Mouse (Mus musculus): ENCODE measurements around the gene Wfdc9. TPM values are rescaled to one million over a fixed set of nuclear protein-coding genes. Genes with fewer than 3 reads are reported as not detected.
A peak's percentile ranks its signal among the peaks of the same experiment; 100 is the strongest.

Gene Wfdc9
- polyA plus RNA-seq (2015; fragmentation: Nextera tagmentation; extraction: Ambion mirVana) = not detected in 2 replicates

GRCm38 (mm10) chr2:164656483-164656882 is at the start of gene Wfdc9:
TSS of gene Wfdc9 (minus strand) at chr2:164656583.
- H3K9me3 ChIP-seq = no peaks in the 10 kb centered on the region
- ATAC-seq (ENCODE audit: borderline replicate concordance, extremely low read depth, low FRiP score, low TSS enrichment) = no peak
- no peak within 1 kb of the TSS for H3K4me3 ChIP-seq
- H3K27me3 ChIP-seq = no peaks in the 10 kb centered on the region
- 65% methylated on average over 9 of the region's 9 CpGs for WGBS
- H3K4me1 ChIP-seq = no peaks in the 10 kb centered on the region
- no peak within 1 kb of the TSS for H3K4me2 ChIP-seq
- no peak within 1 kb of the TSS for H3K27ac ChIP-seq
- H3K9ac ChIP-seq = no peak within 1 kb of the TSS
- H3K36me3 ChIP-seq = no peaks in the 10 kb centered on the region

- no peaks in the 10 kb centered on the region for H3K36me3 ChIP-seq
- no peak overlapping the region for H3K4me2 ChIP-seq
- 87% methylated on average over 14 of the region's 14 CpGs for WGBS
- no peak overlapping the region for H3K9ac ChIP-seq
- H3K4me1 ChIP-seq = no peaks in the 10 kb centered on the region
- H3K4me3 ChIP-seq = no peak overlapping the region
- H3K27me3 ChIP-seq = no peaks in the 10 kb centered on the region
- ATAC-seq (ENCODE audit: borderline replicate concordance, extremely low read depth, low FRiP score, low TSS enrichment) = no peak
- H3K27ac ChIP-seq = no peak overlapping the region
- H3K9me3 ChIP-seq = no peaks in the 10 kb centered on the region
These were observed 49.6 kb upstream of the Wfdc9 start for GRCm38 (mm10) chr2:164705991-164706390.

- 87% methylated on average over 6 of the region's 6 CpGs for WGBS
These were observed 48.9 kb upstream of the Wfdc9 start for GRCm38 (mm10) chr2:164705328-164705727.

GRCm38 (mm10) chr2:164704235-164704634 is 47.9 kb upstream of the Wfdc9 start:
- H3K4me2 ChIP-seq = no peak overlapping the region
- no peak for ATAC-seq (ENCODE audit: borderline replicate concordance, extremely low read depth, low FRiP score, low TSS enrichment)
- H3K27ac ChIP-seq = no peak overlapping the region
- H3K4me1 ChIP-seq = no peaks in the 10 kb centered on the region
- WGBS = 71% methylated on average over 5 of the region's 5 CpGs
- H3K9me3 ChIP-seq = no peaks in the 10 kb centered on the region
- H3K9ac ChIP-seq = no peak overlapping the region
- H3K36me3 ChIP-seq = no peaks in the 10 kb centered on the region
- H3K27me3 ChIP-seq = no peaks in the 10 kb centered on the region
- H3K4me3 ChIP-seq = no peak overlapping the region

More at GRCm38 (mm10) chr2:164705328-164705727, 48.9 kb upstream of the Wfdc9 start:
- H3K4me2 ChIP-seq = no peak overlapping the region
- no peaks in the 10 kb centered on the region for H3K27me3 ChIP-seq
- H3K27ac ChIP-seq = no peak overlapping the region
- ATAC-seq (ENCODE audit: borderline replicate concordance, extremely low read depth, low FRiP score, low TSS enrichment) = no peak
- H3K4me3 ChIP-seq = no peak overlapping the region
- H3K4me1 ChIP-seq = no peaks in the 10 kb centered on the region
- H3K9me3 ChIP-seq = no peaks in the 10 kb centered on the region
- H3K9ac ChIP-seq = no peak overlapping the region
- no peaks in the 10 kb centered on the region for H3K36me3 ChIP-seq

GRCm38 (mm10) chr2:164701761-164702160 is 45.4 kb upstream of the Wfdc9 start:
- Histone ChIP-seq H3K9me3 (no peaks in the 10 kb centered on the region), H3K9ac (no peak overlapping the region), H3K4me3 (no peak overlapping the region), H3K27me3 (no peaks in the 10 kb centered on the region), H3K36me3 (no peaks in the 10 kb centered on the region), H3K27ac (no peak overlapping the region), H3K4me1 (no peaks in the 10 kb centered on the region), H3K4me2 (no peak overlapping the region)
- ATAC-seq (ENCODE audit: borderline replicate concordance, extremely low read depth, low FRiP score, low TSS enrichment) = no peak
- WGBS = 83% methylated on average over 5 of the region's 5 CpGs

GRCm38 (mm10) chr2:164700959-164701358 is 44.6 kb upstream of the Wfdc9 start:
- H3K27me3 ChIP-seq = no peaks in the 10 kb centered on the region
- H3K4me3 ChIP-seq = no peak overlapping the region
- no peaks in the 10 kb centered on the region for H3K36me3 ChIP-seq
- no peaks in the 10 kb centered on the region for H3K4me1 ChIP-seq
- no peak for ATAC-seq (ENCODE audit: borderline replicate concordance, extremely low read depth, low FRiP score, low TSS enrichment)
- no peak overlapping the region for H3K27ac ChIP-seq
- no peak overlapping the region for H3K4me2 ChIP-seq
- 65% methylated on average over 5 of the region's 5 CpGs for WGBS
- H3K9me3 ChIP-seq = no peaks in the 10 kb centered on the region
- no peak overlapping the region for H3K9ac ChIP-seq

GRCm38 (mm10) chr2:164698201-164698600 is 41.8 kb upstream of the Wfdc9 start, which contains the start of gene Spint4:
TSS of gene Spint4 (plus strand) at chr2:164698501.
- Histone ChIP-seq H3K4me1 (no peaks in the 10 kb centered on the region), H3K9me3 (no peaks in the 10 kb centered on the region), H3K27ac (no peak within 1 kb of the TSS), H3K4me2 (no peak within 1 kb of the TSS), H3K9ac (no peak within 1 kb of the TSS), H3K4me3 (no peak within 1 kb of the TSS), H3K36me3 (no peaks in the 10 kb centered on the region), H3K27me3 (no peaks in the 10 kb centered on the region)
- ATAC-seq (ENCODE audit: borderline replicate concordance, extremely low read depth, low FRiP score, low TSS enrichment) = no peak
- WGBS = 70% methylated on average over 4 of the region's 4 CpGs

- H3K36me3 ChIP-seq = no peaks in the 10 kb centered on the region
- WGBS = 55% methylated on average over 3 of the region's 3 CpGs
- H3K4me3 ChIP-seq = no peak within 1 kb of the TSS
- H3K9me3 ChIP-seq = no peaks in the 10 kb centered on the region
- no peak within 1 kb of the TSS for H3K4me2 ChIP-seq
- H3K27me3 ChIP-seq = no peaks in the 10 kb centered on the region
- ATAC-seq (ENCODE audit: borderline replicate concordance, extremely low read depth, low FRiP score, low TSS enrichment) = no peak
- H3K4me1 ChIP-seq = no peaks in the 10 kb centered on the region
- no peak within 1 kb of the TSS for H3K27ac ChIP-seq
- H3K9ac ChIP-seq = no peak within 1 kb of the TSS
These were observed 28.4 kb upstream of the Wfdc9 start, which contains the start of gene Wfdc13 for GRCm38 (mm10) chr2:164684807-164685206. TSS of gene Wfdc13 (plus strand) at chr2:164685107.

- Histone ChIP-seq H3K36me3 (no peaks in the 10 kb centered on the region), H3K27me3 (no peaks in the 10 kb centered on the region), H3K4me3 (no peak overlapping the region), H3K9ac (no peak overlapping the region), H3K9me3 (no peaks in the 10 kb centered on the region), H3K4me1 (peaks cover 11% of the 10 kb centered on the region), H3K27ac (no peak overlapping the region), H3K4me2 (no peak overlapping the region)
- 19% methylated on average over 3 of the region's 3 CpGs for WGBS
- peak; percentile 40; the same call in 1 of the 2 replicates for ATAC-seq (ENCODE audit: borderline replicate concordance, extremely low read depth, low FRiP score, low TSS enrichment)
These were observed 23.5 kb upstream of the Wfdc9 start for GRCm38 (mm10) chr2:164679906-164680305.

- peak overlapping the region; percentile 31 for H3K4me3 ChIP-seq
- WGBS = 15% methylated on average over 19 of the region's 19 CpGs
- H3K27ac ChIP-seq = no peak overlapping the region
- H3K27me3 ChIP-seq = no peaks in the 10 kb centered on the region
- peak overlapping the region; percentile 57 for H3K4me2 ChIP-seq
- H3K9me3 ChIP-seq = no peaks in the 10 kb centered on the region
- no peaks in the 10 kb centered on the region for H3K36me3 ChIP-seq
- H3K4me1 ChIP-seq = peaks cover 11% of the 10 kb centered on the region
- H3K9ac ChIP-seq = no peak overlapping the region
- ATAC-seq (ENCODE audit: borderline replicate concordance, extremely low read depth, low FRiP score, low TSS enrichment) = peak; percentile 66
These were observed 22.7 kb upstream of the Wfdc9 start for GRCm38 (mm10) chr2:164678848-164679625.

- Histone ChIP-seq H3K4me1 (peaks cover 11% of the 10 kb centered on the region), H3K27ac (no peak overlapping the region), H3K4me3 (no peak overlapping the region), H3K36me3 (no peaks in the 10 kb centered on the region), H3K9me3 (no peaks in the 10 kb centered on the region), H3K4me2 (no peak overlapping the region), H3K27me3 (no peaks in the 10 kb centered on the region), H3K9ac (no peak overlapping the region)
- 64% methylated on average over 16 of the region's 16 CpGs for WGBS
- no peak for ATAC-seq (ENCODE audit: borderline replicate concordance, extremely low read depth, low FRiP score, low TSS enrichment)
These were observed 20.7 kb upstream of the Wfdc9 start for GRCm38 (mm10) chr2:164676916-164677685.

GRCm38 (mm10) chr2:164676103-164676502 is 19.7 kb upstream of the Wfdc9 start:
- no peaks in the 10 kb centered on the region for H3K36me3 ChIP-seq
- H3K27me3 ChIP-seq = no peaks in the 10 kb centered on the region
- H3K9me3 ChIP-seq = no peaks in the 10 kb centered on the region
- H3K9ac ChIP-seq = no peak overlapping the region
- 77% methylated on average over 7 of the region's 7 CpGs for WGBS
- no peak overlapping the region for H3K27ac ChIP-seq
- H3K4me3 ChIP-seq = no peak overlapping the region
- H3K4me1 ChIP-seq = peaks cover 11% of the 10 kb centered on the region
- ATAC-seq (ENCODE audit: borderline replicate concordance, extremely low read depth, low FRiP score, low TSS enrichment) = no peak
- H3K4me2 ChIP-seq = no peak overlapping the region

Measured in lung, embryonic 15.5 days (tissue).